Mouse (Mus musculus) frontal cortex, postnatal 10 days (tissue): ENCODE measurements around the gene Ptms.
"Not testable (repeated sequence)": the region's sequence is repeated elsewhere in the genome, so short reads cannot be mapped to it uniquely, and the experiment has no call there.

Source experiments
- DNase-seq, 2 experiments: peaks; one replicate each; pipeline ENCODE4 v3.0.0; 2022; ENCODE audit warnings: low spot score in 2 of 2, mixed read lengths in 1 of 2

Gene Ptms

GRCm38 (mm10) chr6:124904161-124904981, 15.5 kb downstream of the Ptms start:
- DNase-seq = peak; percentile 68 to 71

GRCm38 (mm10) chr6:124903580-124904151, 16.2 kb downstream of the Ptms start:
- DNase-seq = peak; percentile 86 to 89

DNA sequence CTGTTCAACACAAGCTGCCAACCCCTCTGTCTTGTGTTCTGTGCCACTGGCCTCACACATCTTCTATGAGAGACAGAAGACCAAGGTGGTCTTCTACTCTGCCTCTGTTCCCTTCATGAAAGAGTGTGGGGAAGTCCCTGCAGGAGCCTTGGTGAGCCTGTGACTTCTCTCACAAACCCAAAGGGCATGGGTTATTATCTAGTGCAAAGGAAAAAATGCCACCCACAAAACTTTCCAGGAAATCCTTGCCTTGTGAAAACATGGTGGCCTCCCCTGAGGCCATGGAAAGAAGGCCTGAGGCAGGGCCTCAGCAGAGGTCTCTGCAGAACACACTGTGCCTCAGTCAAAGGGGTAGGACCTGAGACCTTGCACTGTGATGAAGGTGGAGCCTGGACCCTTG, 18.1 kb downstream of the Ptms start:
- DNase-seq = no peak

DNA sequence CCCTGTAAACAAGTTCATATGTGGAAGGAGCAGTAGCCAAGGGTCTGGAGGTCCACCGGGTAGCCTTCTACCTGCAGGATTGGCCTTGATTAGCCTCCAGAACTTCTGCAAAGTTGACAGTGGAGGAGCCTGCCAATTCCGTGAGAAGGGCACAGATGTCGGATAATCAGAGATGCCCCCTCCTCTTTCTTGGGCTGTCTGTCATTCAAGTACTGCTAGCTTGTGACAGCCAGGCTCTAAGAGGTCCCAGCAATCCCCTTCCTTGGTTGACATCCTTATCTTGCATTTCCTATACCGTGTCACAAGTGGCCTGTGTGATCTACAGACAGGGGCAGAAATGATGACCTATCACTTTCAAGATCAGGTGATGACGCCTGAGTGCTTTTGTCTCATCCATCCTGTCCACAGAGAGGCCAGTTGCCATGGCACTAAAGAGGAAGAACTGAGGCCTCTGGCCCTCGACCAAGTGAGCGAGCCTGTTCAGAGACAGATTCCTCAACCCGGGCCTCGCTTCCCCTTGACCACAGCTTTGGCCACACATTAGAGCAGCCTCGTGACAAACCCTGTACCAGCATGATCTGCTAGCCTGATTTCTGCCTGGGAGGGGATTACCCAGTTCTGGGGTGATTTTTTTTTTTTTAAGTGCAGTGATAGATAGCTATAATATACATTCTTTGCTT, 19.0 kb downstream of the Ptms start:
- DNase-seq = peak in 1 of 2 experiments; percentile 52

DNA sequence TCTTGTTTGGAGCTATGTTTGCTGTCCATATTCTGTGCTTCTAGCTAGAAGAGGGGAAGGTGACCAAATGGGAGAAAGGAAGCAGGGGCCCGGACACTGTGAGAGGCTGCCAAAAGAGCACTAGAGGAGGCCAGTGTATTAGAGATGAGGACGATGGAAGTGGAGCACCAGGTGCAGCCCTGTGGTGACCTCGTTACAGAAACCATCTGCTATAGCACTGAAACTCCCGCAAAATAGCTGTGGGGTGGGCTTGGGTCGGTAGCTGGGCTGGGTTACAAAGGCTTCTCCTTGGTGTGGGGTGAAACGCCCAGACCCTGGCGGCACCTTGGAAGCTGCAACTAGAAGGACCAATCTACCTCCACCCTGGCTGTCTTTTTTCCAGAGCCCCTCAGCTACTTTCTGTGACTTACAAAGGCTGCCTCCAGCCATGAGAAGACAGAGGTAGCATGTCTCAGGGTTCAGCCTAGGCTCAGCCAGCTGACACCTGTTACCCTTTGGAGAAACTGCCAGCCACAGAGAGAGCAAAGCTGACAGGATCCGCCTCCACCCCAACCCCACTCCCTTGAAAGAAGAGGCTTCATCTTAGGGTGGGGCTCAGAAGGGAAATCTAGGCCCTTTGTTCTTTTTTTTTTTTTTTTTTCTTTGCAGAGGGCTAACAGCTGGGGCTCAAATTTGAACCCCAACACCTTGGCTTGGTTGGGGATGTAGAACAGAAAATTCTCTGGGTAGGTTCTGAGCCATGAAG, 19.7 kb downstream of the Ptms start:
- DNase-seq = no peak

DNA sequence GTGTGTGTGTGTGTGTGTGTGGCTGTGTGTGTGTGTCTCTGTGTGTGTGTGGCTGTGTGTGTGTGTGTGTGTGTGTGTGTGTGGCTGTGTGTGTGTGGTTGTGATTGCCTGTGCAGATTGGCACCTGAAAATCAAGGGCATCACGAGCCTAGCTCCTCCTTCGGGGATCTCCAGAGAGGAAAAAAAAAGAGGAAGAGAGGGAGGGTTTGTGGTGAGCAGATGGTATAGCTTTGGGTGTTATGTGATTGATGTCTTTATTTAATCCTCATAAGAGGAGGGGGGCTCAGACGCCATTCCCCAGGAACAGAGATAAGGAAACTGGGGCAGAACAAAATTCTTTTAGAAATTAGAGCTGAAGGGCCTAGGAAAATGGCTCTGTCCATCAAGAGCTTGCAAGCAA, 21.5 kb downstream of the Ptms start:
- DNase-seq = no peak

- not testable (repeated sequence) for DNase-seq
Measured at GRCm38 (mm10) chr6:124894113-124894512, 25.8 kb downstream of the Ptms start.

DNA sequence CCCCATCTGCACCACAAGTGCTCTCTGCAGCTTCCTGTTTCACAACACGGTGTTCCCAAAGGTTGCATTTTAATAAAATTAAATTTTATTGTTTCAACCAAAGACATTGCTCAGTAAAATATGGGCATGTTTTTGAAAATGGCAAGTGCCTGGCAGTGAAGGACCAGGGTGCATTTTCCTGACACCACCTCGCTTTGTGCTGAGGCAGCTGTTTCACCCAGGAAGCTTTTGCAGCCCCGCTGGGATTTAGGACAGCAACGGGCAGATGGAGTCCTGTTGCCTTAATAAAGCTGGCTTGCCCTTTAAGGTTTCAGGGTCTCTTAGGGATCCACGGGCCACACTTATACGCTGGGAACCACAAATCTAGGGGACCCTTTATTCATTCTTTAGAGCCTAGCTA, 28.9 kb downstream of the Ptms start:
- DNase-seq = no peak

GRCm38 (mm10) chr6:124888555-124889125, 31.3 kb downstream of the Ptms start:
- no peak for DNase-seq

- DNase-seq = no peak
Measured at GRCm38 (mm10) chr6:124887986-124888385, 31.9 kb downstream of the Ptms start, which contains the start of gene Cd4. TSS of gene Cd4 (minus strand) at chr6:124888221.

DNA sequence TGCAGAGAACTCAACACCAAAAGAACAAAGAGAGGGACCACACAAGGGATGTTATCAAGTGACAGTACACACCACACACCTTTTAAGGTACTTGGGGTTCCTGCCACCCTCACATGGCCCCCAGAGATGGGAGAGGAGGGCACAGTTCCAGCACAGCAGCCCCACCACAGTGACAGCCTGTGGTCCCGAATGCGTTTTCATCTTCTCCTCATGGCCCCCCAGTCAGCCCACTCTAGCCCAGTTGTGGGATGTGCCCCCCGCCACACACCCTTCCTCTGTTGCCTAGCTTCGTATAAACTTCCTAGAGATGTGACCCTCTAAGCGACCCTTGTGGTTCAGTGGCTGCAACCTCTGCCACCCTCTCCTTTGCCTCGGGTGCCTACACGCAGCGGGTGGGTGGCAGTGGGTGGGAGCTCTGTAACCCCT, 33.9 kb downstream of the Ptms start:
- no peak for DNase-seq

- DNase-seq = no peak
Measured at GRCm38 (mm10) chr6:124884714-124885500, 35.0 kb downstream of the Ptms start.

DNA sequence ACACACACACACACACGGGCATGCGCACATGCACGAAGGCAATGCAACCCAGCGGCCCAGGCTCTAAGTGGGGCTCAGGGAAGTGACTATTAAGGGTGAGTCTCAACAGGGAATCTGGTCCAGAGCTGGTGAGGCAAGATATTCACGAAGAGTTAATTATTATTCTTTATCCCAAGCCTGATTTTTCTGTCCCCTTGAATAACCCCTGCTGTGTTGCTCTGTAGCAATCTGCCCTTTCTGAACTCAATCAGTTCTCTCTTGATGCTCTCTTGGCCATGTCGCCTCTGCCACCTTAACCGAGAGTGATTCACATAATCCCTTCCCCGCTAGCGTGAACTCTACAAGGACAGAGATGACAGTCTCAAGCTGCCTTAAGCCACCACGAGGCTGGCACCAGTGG, 36.6 kb downstream of the Ptms start:
- no peak for DNase-seq

DNA sequence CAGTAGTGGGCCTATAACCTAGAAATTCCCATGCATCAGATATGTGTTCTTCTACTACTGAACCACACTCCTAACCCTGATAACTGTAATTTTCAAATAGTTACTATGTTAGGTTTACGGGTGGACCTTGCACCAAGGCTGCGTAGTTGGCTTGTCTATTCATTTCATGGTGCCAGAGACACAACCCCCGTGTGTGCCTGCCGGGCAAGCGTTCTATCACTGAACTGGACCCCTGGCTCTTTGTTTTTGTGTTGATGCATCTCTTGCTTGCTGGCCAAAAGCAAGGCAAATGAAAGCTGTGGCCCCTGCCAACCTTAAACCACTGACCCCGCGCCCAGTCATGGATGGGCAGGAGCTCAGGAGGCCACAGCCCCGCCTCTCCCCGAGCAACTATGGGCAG, 38.1 kb downstream of the Ptms start:
- no peak for DNase-seq

DNA sequence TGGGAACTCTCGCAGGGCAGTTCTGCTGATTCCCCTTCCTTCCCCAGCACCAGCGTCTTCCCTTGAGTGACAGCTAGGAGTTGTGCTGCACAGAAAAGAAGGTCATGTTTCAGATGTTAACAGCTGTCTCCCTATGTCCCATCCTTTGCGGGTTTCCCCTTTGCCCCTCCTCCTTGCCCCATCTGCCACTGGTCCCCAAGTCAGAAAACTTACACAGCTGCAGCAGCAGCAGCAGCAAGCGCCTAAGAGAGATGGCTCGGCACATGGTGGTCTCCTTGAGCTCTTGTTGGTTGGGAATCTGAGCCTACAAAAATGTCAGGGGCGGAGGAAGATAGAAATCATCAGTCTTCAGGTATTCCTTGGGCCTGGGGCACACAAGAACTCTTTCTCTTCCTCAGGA, 40.5 kb downstream of the Ptms start:
- no peak for DNase-seq

DNA sequence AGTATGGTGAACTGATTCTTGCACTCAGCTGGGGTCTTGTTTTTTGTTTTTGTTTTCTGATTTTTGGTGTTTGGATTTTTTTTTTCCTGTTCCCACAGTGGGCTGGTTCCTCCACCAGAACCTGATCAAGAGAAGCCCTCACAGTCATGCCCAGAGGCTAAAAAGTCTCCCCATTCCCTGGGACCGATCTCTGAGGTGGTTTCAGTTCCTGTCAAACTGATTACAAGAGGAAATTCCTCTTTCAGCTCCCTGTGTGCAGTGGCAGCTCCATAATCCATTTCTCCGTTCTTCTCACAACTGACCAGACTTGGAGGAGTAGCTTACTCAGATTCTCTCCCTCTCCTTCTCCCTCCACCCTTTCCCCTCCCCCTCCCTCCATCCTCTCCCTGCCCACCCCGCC, 45.6 kb downstream of the Ptms start:
- no peak for DNase-seq

DNA sequence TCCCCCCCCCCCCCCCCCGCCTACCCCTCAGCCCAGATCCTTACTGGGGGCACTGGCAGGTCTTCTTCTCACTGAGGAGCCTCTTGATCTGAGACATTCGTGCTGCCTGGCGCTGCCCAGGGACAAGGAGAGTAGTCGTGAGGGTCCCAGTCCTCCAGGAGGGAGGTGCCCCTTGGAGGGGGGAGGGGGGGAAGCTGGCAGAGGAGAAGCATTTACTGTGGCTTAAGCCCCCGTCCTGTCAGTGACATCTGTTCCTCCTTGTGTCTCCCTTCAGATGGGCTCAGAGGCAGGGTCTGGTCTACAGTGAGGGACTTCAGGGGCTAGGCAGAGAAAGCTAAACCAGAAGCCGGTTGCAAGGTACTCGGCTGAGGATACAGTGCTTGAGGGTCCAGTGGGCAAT, 53.3 kb downstream of the Ptms start:
- DNase-seq = no peak

GRCm38 (mm10) chr6:124865766-124866362, 54.0 kb downstream of the Ptms start:
- no peak for DNase-seq
